Mouse (Mus musculus) adrenal gland, adult 2 months (tissue): ENCODE data around the gene Osm. TPM values are rescaled to one million over a fixed set of nuclear protein-coding genes. Genes with fewer than 3 reads are reported as not detected.

Experiments used
- DNase-seq: peaks from one replicate; pipeline ENCODE4 v3.0.0; 2021
- polyA plus RNA-seq: library from polyadenylated mRNA; depleted of rRNA; stranded (reverse); fragments of >200 nt; gene quantifications from 2 replicates; pipeline ENCODE4 v1.2.3, GENCODE M21; 2012; rRNA removed
- total RNA-seq, 2 experiments: library from RNA; stranded (reverse); gene quantifications; 2 replicates each; pipeline ENCODE4 v1.2.3; 2021

The Osm gene
- total and polyA plus RNA-seq, 3 experiments = 0.13 to 0.45 TPM; not detected in 1

- no peak for DNase-seq
Measured at GRCm38 (mm10) chr11:4270744-4271459, 34.7 kb downstream of the Osm start.

- no peak for DNase-seq
Measured at GRCm38 (mm10) chr11:4271544-4271943, 35.3 kb downstream of the Osm start.

- DNase-seq = no peak
Measured at GRCm38 (mm10) chr11:4276411-4276861, 40.2 kb downstream of the Osm start.

GRCm38 (mm10) chr11:4279909-4280308 is 43.7 kb downstream of the Osm start:
- no peak for DNase-seq

- DNase-seq = no peak
Measured at GRCm38 (mm10) chr11:4281852-4282251, 45.6 kb downstream of the Osm start.

- DNase-seq = no peak
Measured at GRCm38 (mm10) chr11:4283627-4284026, 47.4 kb downstream of the Osm start.

GRCm38 (mm10) chr11:4289280-4289679 is 53.1 kb downstream of the Osm start:
- DNase-seq = no peak

Other genes starting within 250 kb of the Osm start
- gene Sec14l4, start 205.0 kb upstream of the Osm start, total RNA-seq = 1 to 10 TPM; 3.2 to 7.2 TPM
- 1.2 and 1.7 TPM in 2 replicates for gene Sec14l4, start 205.0 kb upstream of the Osm start, polyA plus RNA-seq
- gene Sec14l3, start 171.6 kb upstream of the Osm start, total RNA-seq = not detected
- 0.10 TPM in 1 of 2 replicates, not detected in the other for gene Sec14l3, start 171.6 kb upstream of the Osm start, polyA plus RNA-seq
- 10 to 100 TPM; 19.3 to 24.2 TPM for gene Mtfp1, start 141.0 kb upstream of the Osm start, total RNA-seq
- gene Mtfp1, start 141.0 kb upstream of the Osm start, polyA plus RNA-seq = 40.4 and 43.8 TPM in 2 replicates
- gene Sec14l2, start 113.0 kb upstream of the Osm start, total RNA-seq = 1 to 10 TPM; 1.8 to 2.2 TPM
- 0.59 and 0.71 TPM in 2 replicates for gene Sec14l2, start 113.0 kb upstream of the Osm start, polyA plus RNA-seq
- gene Rnf215, start 101.2 kb upstream of the Osm start, total RNA-seq = 10 to 100 TPM; 21.7 to 25.0 TPM
- 34.6 and 40.2 TPM in 2 replicates for gene Rnf215, start 101.2 kb upstream of the Osm start, polyA plus RNA-seq
- gene Ccdc157, start 76.1 kb upstream of the Osm start, total RNA-seq = 10 to 100 TPM; 10.3 to 13.1 TPM
- 9.3 and 11.3 TPM in 2 replicates for gene Ccdc157, start 76.1 kb upstream of the Osm start, polyA plus RNA-seq
- gene Sf3a1, start 76.1 kb upstream of the Osm start, total RNA-seq = 10 to 100 TPM; 47.0 to 52.5 TPM
- 36.4 and 39.8 TPM in 2 replicates for gene Sf3a1, start 76.1 kb upstream of the Osm start, polyA plus RNA-seq
- gene Tbc1d10a, start 49.6 kb upstream of the Osm start, total RNA-seq = 10 to 100 TPM; 13.7 to 16.2 TPM
- gene Tbc1d10a, start 49.6 kb upstream of the Osm start, polyA plus RNA-seq = 35.3 and 38.3 TPM in 2 replicates
- gene Castor1, start 18.2 kb upstream of the Osm start, total RNA-seq = 1 to 10 TPM; 3.5 to 4.1 TPM
- gene Castor1, start 18.2 kb upstream of the Osm start, polyA plus RNA-seq = 11.6 and 14.6 TPM in 2 replicates
- gene Lif, start 21.1 kb downstream of the Osm start, total RNA-seq = under 1 TPM; 0.06 to 0.24 TPM
- gene Lif, start 21.1 kb downstream of the Osm start, polyA plus RNA-seq = 0.43 and 1.0 TPM in 2 replicates
- gene Hormad2, start 204.7 kb downstream of the Osm start, total RNA-seq = 1 to 10 TPM in 1 of 2 experiments, under 1 TPM in 1; 0.43 to 1.2 TPM
- gene Hormad2, start 204.7 kb downstream of the Osm start, polyA plus RNA-seq = 0.08 TPM in 1 of 2 replicates, not detected in the other